Mouse (Mus musculus): Measurements from ENCODE around the gene Gm20388. TPM values are rescaled to one million over a fixed set of nuclear protein-coding genes. Genes with fewer than 3 reads are reported as not detected.
"Not testable (repeated sequence)": the region's sequence is repeated elsewhere in the genome, so short reads cannot be mapped to it uniquely, and the experiment has no call there.

Gm20388 gene
- polyA plus RNA-seq, 1 experiment = 23.9 TPM

DNA sequence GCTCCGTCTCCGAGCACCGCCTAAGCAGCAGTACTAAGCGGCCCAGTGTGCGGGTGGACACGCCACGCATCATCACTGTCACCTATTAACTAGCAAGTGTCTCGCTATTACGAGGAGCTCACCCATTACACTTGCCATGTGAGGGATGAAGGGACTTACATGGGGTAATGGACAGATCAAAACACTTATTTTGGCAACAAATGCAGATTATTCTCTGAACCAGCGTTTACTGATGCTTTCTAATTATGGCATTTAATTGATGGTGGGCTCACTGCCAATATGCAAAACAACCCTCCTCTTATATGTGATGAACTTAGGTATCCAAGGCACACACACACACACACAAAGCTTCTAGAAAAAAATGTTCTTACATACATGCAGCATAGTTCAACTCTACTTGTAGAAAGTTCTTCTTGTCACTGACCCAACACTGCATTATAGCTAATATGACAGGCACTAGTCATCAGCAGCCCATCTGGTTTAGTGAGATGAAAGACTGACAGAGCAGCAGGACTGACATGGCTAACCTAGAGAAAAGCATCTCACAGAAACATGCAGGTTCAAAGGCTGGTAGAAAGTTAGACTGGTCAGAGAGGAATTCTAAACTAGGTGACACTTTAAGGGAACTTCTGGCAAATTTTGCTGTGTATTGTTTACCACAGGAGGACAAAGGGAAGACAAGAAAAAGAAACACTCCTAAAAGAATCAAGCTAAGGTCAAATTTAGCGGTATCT, 3128.9 kb downstream of the Gm20388 start:
- TF ChIP-seq CTCF (IDR thresholded peaks at IDR 0.05; ENCODE audit: extremely low read depth, insufficient read depth, low read length) (no peak), POLR2A (IDR thresholded peaks at IDR 0.05; ENCODE audit: extremely low read depth, insufficient read depth, low read length) (no peak)
- no peak overlapping the region for H3K27ac ChIP-seq (ENCODE audit: insufficient read depth, low read length)
- H3K4me3 ChIP-seq (ENCODE audit: insufficient read depth, low read length) = peak overlapping the region; percentile 32; the same call in 1 of the 2 replicates
- peaks cover 17% of the 10 kb centered on the region for H3K4me1 ChIP-seq (ENCODE audit: control insufficient read depth, insufficient read depth, low read length)

DNA sequence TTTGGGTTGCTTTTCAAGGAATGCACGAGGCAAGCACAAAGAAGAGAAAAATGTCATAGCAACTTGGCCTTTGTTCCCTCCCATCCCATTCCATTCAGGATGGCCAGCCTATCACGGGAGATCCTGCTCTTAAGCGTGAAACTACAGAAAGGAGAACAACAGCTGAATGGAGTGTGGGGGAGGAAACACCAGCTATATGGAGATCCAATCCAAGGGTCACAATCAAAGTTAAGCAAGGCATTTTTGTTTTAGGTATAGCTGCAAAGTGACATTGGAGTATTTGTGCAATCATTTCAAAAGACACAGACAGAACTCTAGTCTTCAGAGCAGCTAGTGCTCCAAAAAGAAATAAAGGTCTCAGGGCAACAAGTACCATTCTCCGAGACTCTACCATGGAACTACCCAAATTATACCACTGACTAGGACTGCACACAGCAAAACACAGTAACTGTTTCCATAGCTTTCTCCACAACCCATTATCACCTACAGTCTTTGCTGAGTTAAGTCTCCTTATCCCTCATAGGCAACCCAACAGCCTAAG, 3129.5 kb downstream of the Gm20388 start:
- no peak for TF ChIP-seq POLR2A (IDR thresholded peaks at IDR 0.05; ENCODE audit: extremely low read depth, insufficient read depth, low read length)
- TF ChIP-seq CTCF (IDR thresholded peaks at IDR 0.05; ENCODE audit: extremely low read depth, insufficient read depth, low read length) = no peak
- peaks cover 16% of the 10 kb centered on the region for H3K4me1 ChIP-seq (ENCODE audit: control insufficient read depth, insufficient read depth, low read length)
- peak overlapping the region; percentile 32 for H3K4me3 ChIP-seq (ENCODE audit: insufficient read depth, low read length)
- H3K27ac ChIP-seq (ENCODE audit: insufficient read depth, low read length) = no peak overlapping the region

DNA sequence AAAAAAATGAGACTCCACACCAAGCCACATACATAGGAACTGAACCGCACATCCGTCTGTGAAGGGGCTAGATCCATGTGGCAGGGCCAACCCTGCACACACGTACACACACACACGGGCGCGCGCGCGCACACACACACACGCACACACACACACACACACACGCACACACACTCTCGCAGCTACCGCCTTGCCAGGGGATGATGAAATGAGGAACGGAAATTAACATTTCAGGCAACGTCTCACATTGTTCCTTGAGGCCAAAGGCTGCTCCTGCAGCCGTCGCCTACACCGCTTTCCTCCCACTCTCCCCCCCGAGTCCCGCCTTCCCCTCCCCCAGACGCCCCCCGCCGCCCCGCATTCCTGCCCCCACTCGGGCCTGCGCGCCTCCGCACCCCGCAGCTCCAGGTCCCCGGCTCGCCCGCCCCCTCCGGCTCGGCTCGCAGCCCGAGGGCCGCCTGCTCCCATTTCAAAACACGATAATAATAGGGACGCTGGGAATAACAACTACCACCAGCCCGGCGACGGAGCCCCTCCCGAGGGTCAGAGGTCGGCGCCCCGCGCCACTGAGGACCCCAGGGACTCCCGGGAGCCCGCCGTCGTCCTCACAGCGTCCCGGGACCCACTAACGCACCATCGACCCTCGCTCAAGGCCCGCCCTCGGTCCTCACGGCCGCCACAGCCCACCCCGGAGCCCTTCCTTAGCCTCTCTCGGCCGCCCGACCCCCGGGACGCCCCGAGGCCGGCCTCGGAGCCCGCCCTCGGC, 3130.6 kb downstream of the Gm20388 start:
- Histone ChIP-seq H3K4me3 (ENCODE audit: insufficient read depth, low read length) (peak overlapping the region; percentile 66), H3K27ac (ENCODE audit: insufficient read depth, low read length) (peak overlapping the region; percentile 68), H3K4me1 (ENCODE audit: control insufficient read depth, insufficient read depth, low read length) (peaks cover 15% of the 10 kb centered on the region)
- TF ChIP-seq CTCF (IDR thresholded peaks at IDR 0.05; ENCODE audit: extremely low read depth, insufficient read depth, low read length) = no peak
- no peak for TF ChIP-seq POLR2A (IDR thresholded peaks at IDR 0.05; ENCODE audit: extremely low read depth, insufficient read depth, low read length)

DNA sequence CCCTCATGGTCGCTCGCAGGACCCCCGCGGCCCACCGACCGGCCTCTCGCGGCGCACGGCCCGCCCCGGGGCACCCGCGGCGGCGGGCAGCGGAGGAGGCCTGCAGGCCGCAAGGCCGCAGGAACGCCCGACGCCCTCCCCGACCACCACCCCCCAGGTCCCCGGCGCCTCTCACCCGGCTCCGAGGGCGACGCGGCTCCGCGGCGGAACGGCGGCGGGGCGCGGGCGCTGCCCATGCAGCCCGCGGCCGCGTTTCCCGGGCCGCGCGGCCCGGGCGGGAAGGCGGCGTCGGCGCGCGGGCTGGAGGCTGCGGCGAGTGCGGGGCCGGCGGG, 3131.1 kb downstream of the Gm20388 start:
- peaks cover 15% of the 10 kb centered on the region for H3K4me1 ChIP-seq (ENCODE audit: control insufficient read depth, insufficient read depth, low read length)
- TF ChIP-seq POLR2A (IDR thresholded peaks at IDR 0.05; ENCODE audit: extremely low read depth, insufficient read depth, low read length) = no peak
- no peak for TF ChIP-seq CTCF (IDR thresholded peaks at IDR 0.05; ENCODE audit: extremely low read depth, insufficient read depth, low read length)
- peak overlapping the region; percentile 66 for H3K4me3 ChIP-seq (ENCODE audit: insufficient read depth, low read length)
- H3K27ac ChIP-seq (ENCODE audit: insufficient read depth, low read length) = peak overlapping the region; percentile 68

DNA sequence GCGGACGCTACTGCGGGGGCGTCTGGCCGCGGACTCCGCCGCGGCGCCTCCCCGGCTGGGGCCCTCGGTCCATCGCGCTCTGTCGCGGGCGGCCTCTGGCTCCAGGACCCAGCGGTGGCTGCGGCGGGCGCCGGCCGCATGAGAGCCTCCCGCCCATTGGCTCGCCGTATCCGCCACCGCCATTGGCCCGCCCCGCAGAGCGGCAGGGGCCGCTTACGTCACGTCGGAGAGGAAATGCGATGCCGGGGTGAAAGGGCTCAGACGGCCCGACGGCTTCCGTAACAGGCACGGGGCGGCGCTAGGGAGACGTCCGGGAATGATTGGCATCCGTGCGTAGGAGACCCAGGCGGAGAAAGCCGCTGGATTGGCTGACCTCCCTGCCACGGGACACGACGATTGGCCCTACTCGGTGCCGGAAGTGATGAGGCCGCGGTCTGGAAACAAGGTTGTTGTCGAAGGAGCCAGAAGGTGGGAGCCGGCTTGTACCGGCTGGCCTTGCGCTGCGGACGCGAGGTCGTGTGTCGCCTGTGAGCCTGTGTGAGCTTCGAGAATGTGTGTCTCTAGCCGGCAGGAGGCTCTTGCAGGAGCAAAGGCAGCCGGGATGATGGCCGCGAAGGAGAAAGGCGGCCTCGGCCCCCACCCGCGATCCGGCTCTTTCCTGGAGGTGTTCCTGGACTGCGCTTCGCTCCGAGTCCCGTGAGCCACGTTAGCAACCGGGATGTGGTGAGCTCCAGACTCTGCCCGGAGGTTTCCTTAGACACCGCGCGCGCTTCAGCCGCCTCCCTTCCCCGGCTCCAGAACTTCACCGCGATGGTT, 3131.7 kb downstream of the Gm20388 start, which contains the start of gene Ankrd11:
Gene Ankrd11 (minus strand): TSS at position 120 of the 816 bp plus-strand sequence.
- H3K4me3 ChIP-seq (ENCODE audit: insufficient read depth, low read length) = peak within 1 kb of the TSS; percentile 66
- peak within 1 kb of the TSS; percentile 94 for H3K27ac ChIP-seq (ENCODE audit: insufficient read depth, low read length)
- peaks cover 12% of the 10 kb centered on the region for H3K4me1 ChIP-seq (ENCODE audit: control insufficient read depth, insufficient read depth, low read length)
- peak; percentile 98 for TF ChIP-seq POLR2A (IDR thresholded peaks at IDR 0.05; ENCODE audit: extremely low read depth, insufficient read depth, low read length)
- no peak for TF ChIP-seq CTCF (IDR thresholded peaks at IDR 0.05; ENCODE audit: extremely low read depth, insufficient read depth, low read length)

DNA sequence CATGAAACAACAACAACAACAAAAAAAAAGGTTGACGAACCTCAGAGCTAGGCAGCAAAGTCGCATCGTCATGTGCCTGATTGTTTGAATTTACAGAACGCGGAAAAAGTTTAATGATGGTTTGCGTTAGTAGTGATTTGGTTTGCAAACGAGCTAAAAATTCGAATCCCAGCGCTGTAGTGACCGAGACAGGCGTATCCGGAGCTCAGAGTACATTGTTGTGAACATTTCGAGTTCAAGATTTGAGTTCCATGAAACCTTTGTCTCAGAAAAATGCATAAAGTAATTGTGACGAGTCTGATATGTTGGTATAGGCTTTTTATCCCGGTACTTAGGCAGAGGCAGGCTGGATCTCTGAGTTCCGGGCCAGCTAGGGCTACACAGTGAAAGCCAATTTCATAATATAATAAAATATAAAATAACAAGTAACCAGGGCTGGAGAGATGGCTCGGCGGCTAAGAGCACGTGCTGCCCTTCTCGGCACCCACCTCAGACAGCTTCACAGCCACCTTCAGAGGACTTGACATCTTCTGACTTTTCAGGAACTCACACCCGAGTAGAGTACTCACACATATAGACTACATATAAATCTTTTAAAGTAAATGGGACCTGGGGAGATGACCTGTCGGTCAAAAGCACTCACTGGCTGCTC, 3132.5 kb downstream of the Gm20388 start:
- Histone ChIP-seq H3K4me3 (ENCODE audit: insufficient read depth, low read length) (peak overlapping the region; percentile 64), H3K4me1 (ENCODE audit: control insufficient read depth, insufficient read depth, low read length) (peaks cover 10% of the 10 kb centered on the region), H3K27ac (ENCODE audit: insufficient read depth, low read length) (peak overlapping the region; percentile 94)
- TF ChIP-seq POLR2A (IDR thresholded peaks at IDR 0.05; ENCODE audit: extremely low read depth, insufficient read depth, low read length) (no peak), CTCF (IDR thresholded peaks at IDR 0.05; ENCODE audit: extremely low read depth, insufficient read depth, low read length) (no peak)

DNA sequence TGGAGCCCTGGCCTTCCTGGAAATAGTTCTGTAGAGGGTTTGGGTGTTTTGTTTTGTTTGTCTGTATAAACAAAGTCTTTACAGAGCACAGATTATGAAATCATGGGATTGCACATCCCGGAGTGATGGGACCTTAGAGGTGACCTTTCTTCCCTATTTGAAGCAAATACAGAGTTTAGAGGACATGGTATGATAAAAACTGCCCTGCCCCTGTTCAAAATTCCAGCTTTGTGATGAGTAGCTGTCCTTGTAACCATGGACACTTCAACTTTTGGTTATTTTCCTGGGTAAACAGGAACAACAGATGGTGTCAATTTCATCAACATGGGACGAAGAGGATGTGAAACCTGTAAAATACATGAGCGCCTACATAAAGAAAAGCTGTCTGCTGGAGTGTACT, 3133.3 kb downstream of the Gm20388 start:
- no peak overlapping the region for H3K4me3 ChIP-seq (ENCODE audit: insufficient read depth, low read length)
- H3K4me1 ChIP-seq (ENCODE audit: control insufficient read depth, insufficient read depth, low read length) = peaks cover 10% of the 10 kb centered on the region
- TF ChIP-seq CTCF (IDR thresholded peaks at IDR 0.05; ENCODE audit: extremely low read depth, insufficient read depth, low read length) (no peak), POLR2A (IDR thresholded peaks at IDR 0.05; ENCODE audit: extremely low read depth, insufficient read depth, low read length) (no peak)
- H3K27ac ChIP-seq (ENCODE audit: insufficient read depth, low read length) = no peak overlapping the region

DNA sequence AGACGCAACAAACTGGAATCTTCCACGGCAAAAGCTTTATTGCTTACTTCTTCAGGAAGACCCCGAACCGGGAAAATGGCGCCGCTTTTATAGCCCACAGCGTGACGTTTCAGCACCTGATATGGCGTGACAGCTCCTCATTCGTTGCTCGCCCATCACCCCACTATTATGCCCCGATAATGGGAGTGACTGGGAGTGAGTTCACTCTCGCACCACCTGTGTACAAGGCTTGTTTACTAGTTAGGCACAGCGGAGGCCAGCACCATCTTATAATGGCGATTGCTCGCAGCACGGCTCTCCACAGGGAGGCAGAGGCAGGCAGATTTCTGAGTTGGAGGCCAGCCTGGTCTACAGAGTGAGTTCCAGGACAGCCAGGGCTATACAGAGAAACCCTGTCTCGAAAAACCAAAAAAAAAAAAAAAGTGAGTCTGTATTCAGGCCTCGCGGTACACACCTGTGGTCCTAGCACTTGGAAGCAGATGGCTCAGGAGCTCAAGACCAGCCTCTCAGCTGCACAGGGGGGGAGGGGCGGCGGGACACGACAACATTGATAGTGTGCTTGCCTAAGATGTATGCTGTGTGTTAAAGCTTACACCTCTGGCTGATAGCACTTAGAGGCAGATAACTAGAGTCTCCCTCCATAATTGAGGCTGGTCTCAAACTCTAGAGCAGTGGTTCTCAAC, 3134.2 kb downstream of the Gm20388 start:
- not testable (repeated sequence) for H3K4me1 ChIP-seq (ENCODE audit: control insufficient read depth, insufficient read depth, low read length); H3K4me3 ChIP-seq (ENCODE audit: insufficient read depth, low read length); H3K27ac ChIP-seq (ENCODE audit: insufficient read depth, low read length)

Data from cortical plate, adult 2 months (tissue).